Mouse (Mus musculus) heart, embryonic 11.5 days (tissue): Measurements from ENCODE around the gene Cd300ld. TPM values are rescaled to one million over a fixed set of nuclear protein-coding genes. Genes with fewer than 3 reads are reported as not detected.

ENCODE experiments used
- ATAC-seq: fragments of 200-750 bp; cut with Nextera tagmentation; replicated peaks from 2 replicates; pipeline ENCODE4 v1.8.0; 2017; ENCODE audit warnings: moderate library complexity; ENCODE audit not compliant: insufficient number of reproducible peaks, low FRiP score, low TSS enrichment
- H3K27ac ChIP-seq: fragments of 300-500 bp; sonication (generic); 2 replicates; pipeline ENCODE4 v1.5.1; 2014; ENCODE audit warnings: mild to moderate bottlenecking, low read depth, low read length
- H3K27me3 ChIP-seq: fragments of 300-500 bp; sonication (generic); 2 replicates; pipeline ENCODE4 v1.6.1; 2014; ENCODE audit warnings: mild to moderate bottlenecking, low read length, mixed read lengths; ENCODE audit not compliant: control insufficient read depth, insufficient read depth
- H3K36me3 ChIP-seq: fragments of 300-500 bp; sonication (generic); 2 replicates; pipeline ENCODE4 v1.6.1; 2014; ENCODE audit warnings: mild to moderate bottlenecking, low read length, moderate library complexity, mixed read lengths; ENCODE audit not compliant: control insufficient read depth, insufficient read depth
- H3K4me1 ChIP-seq: fragments of 300-500 bp; sonication (generic); 2 replicates; pipeline ENCODE4 v1.6.1; 2014; ENCODE audit warnings: low read length; ENCODE audit not compliant: control insufficient read depth, insufficient read depth
- H3K4me2 ChIP-seq: fragments of 300-500 bp; sonication (generic); 2 replicates; pipeline ENCODE4 v1.6.1; 2014; ENCODE audit warnings: mild to moderate bottlenecking, moderate library complexity
- H3K4me3 ChIP-seq: fragments of 300-500 bp; sonication (generic); 2 replicates; pipeline ENCODE4 v1.5.1; 2014; ENCODE audit warnings: low read depth, low read length
- H3K9ac ChIP-seq: fragments of 300-500 bp; sonication (generic); 2 replicates; pipeline ENCODE4 v1.6.1; 2014; ENCODE audit warnings: mild to moderate bottlenecking, low read depth, low read length, moderate library complexity
- H3K9me3 ChIP-seq: fragments of 300-500 bp; sonication (generic); replicated peaks from 2 replicates; pipeline ENCODE4 v1.6.1; 2016; ENCODE audit warnings: low read length; ENCODE audit not compliant: control insufficient read depth
- WGBS: fragments of 180-500 bp; shearing (Covaris S2); extraction: QIAGEN DNeasy Blood & Tissue Kit; methylation state at CpG from one replicate; pipeline ENCODE4 v1.1.7; 2014; ENCODE audit not compliant: insufficient replicate concordance; 5-methylcytosine and 5-hydroxymethylcytosine counted together
- polyA plus RNA-seq: library from polyadenylated mRNA; unstranded; fragments of >200 nt; fragmentation: Nextera tagmentation; extraction: Ambion mirVana; gene quantifications from 2 replicates; pipeline ENCODE4 v1.2.1, GENCODE M21; 2014

The Cd300ld gene
- polyA plus RNA-seq, 1 experiment from 2014 or later = not detected

DNA sequence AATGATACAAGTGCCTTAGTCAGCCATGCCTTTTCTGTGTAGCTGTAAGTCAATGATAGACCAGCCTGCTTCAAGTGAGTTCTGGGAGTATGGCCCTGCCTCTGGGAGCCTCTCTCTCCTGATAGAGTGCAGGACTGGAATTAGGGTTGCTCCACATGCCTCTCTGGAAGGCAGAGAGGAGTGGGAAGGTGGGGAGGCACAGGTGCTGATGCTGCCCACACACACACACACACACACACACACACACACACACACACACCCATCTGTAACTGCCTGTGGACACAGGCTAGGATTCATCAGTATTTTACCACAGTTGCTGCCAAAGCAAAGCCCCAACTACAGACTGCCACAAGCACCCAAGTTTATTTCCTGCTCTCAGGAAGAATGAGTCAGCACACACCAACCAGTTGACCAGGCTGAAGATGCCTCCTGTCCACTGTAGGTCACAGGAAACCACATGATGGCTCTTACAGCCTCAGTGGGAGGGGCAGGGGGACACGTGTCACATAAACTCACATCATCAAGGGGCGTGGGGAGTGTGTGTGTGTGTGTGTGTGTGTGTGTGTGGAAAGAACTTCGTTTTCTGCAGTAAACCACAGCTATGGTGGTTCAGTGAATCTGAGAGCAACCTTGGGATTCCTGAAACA lies 24.4 kb downstream of the Cd300ld start:
- Histone ChIP-seq H3K4me2 (no peak overlapping the region), H3K4me3 (no peak overlapping the region), H3K4me1 (no peaks in the 10 kb centered on the region; the same call in 1 of the 2 replicates), H3K9me3 (no peaks in the 10 kb centered on the region), H3K27ac (no peak overlapping the region), H3K9ac (no peak overlapping the region), H3K27me3 (no peaks in the 10 kb centered on the region), H3K36me3 (no peaks in the 10 kb centered on the region)
- whole genome bisulfite sequencing = 54% methylated on average over 3 of the region's 3 CpGs
- no peak for ATAC-seq

DNA sequence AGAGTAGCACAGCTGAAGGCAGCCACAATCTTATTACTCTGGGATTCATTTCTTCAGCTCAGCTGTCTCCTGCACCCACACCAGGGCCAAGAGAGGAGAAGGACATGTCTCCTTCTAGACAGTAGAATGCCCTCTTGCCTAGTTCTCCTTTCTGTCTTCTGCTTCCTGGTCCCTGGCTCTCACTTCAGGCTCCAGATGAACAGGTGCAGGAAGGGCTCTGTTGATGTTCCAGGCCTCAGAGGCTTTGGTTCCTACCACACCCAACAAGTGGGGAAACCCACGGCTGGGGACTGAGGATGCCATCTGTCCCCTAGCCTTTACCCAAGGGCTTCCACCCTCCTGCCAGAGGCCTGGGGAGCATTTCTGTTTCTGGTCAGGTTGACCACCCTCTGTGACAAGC lies 29.4 kb downstream of the Cd300ld start:
- no peak for ATAC-seq
- no peak overlapping the region for H3K9ac ChIP-seq
- H3K27ac ChIP-seq = no peak overlapping the region
- H3K4me2 ChIP-seq = no peak overlapping the region
- H3K27me3 ChIP-seq = no peaks in the 10 kb centered on the region
- H3K36me3 ChIP-seq = no peaks in the 10 kb centered on the region
- H3K9me3 ChIP-seq = no peaks in the 10 kb centered on the region
- H3K4me3 ChIP-seq = no peak overlapping the region
- H3K4me1 ChIP-seq = no peaks in the 10 kb centered on the region; the same call in 1 of the 2 replicates
- WGBS = 71% methylated on average over 1 of the region's 1 CpGs

DNA sequence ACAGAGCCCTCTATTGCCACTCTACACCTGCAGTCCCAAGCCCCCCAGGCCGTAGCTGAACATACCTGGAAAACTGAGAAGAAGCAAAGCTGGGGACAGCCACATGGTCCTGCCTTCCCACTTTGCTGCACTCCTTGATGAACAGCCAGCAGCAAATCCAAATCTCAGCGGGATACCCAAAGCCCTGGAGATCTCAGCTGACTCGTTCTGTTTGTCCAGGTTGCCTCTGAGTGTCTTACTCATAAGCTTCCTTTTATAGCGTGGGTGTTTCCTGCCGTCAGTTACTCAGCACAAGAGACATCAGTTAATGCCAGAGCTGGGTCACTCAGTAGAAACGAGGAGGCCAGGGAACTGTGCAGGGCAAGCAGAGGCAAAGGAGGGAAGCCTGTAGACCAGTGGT lies 55.6 kb downstream of the Cd300ld start, which contains the start of gene Cd300lb:
TSS of gene Cd300lb (minus strand) at position 243 of the 400 bp plus-strand sequence.
- H3K36me3 ChIP-seq = no peaks in the 10 kb centered on the region
- ATAC-seq = no peak
- no peak within 1 kb of the TSS for H3K9ac ChIP-seq
- 40% methylated on average over 6 of the region's 6 CpGs for WGBS
- no peak within 1 kb of the TSS for H3K4me2 ChIP-seq
- no peak within 1 kb of the TSS for H3K27ac ChIP-seq
- H3K4me3 ChIP-seq = no peak within 1 kb of the TSS
- peaks cover 6% of the 10 kb centered on the region; the same call in 1 of the 2 replicates for H3K4me1 ChIP-seq
- no peaks in the 10 kb centered on the region for H3K9me3 ChIP-seq
- H3K27me3 ChIP-seq = no peaks in the 10 kb centered on the region

DNA sequence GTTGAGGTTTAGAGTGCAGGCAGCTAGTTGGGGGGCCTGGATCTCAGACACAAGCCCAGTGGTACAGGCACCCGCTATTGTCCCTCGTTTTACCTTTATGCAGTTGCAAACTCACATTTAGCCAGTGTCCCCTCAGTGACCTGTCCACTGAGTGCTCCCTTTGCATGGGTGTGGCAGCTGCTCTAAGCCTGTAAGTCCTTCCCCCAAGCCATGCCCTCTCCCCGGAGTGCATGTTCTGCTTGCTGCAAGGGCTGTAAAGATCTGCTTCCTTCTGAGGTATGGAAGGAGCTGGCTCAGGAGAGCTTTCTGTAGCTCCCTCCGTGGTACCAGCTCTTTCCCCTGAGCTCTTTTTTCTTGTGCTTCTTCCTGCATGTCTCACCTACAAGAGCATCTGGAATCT lies 56.1 kb downstream of the Cd300ld start:
- 74% methylated on average over 4 of the region's 4 CpGs for WGBS
- no peak overlapping the region for H3K27ac ChIP-seq
- H3K36me3 ChIP-seq = no peaks in the 10 kb centered on the region

More for the DNA sequence above, 56.1 kb downstream of the Cd300ld start:
- H3K4me2 ChIP-seq = no peak overlapping the region
- H3K9me3 ChIP-seq = no peaks in the 10 kb centered on the region
- peaks cover 8% of the 10 kb centered on the region for H3K4me1 ChIP-seq
- no peak overlapping the region for H3K4me3 ChIP-seq
- H3K9ac ChIP-seq = no peak overlapping the region
- no peaks in the 10 kb centered on the region for H3K27me3 ChIP-seq
- ATAC-seq = no peak

Other genes starting within 250 kb of the Cd300ld start
- 0.13 TPM in 1 of 2 replicates, not detected in the other for gene Kif19a, start 224.5 kb downstream of the Cd300ld start, polyA plus RNA-seq
- 0.09 TPM in 1 of 2 replicates, not detected in the other for gene Btbd17, start 194.0 kb downstream of the Cd300ld start, polyA plus RNA-seq
- gene Gpr142, start 191.0 kb downstream of the Cd300ld start, polyA plus RNA-seq = 0.27 TPM in 1 of 2 replicates, not detected in the other
- gene Gprc5c, start 138.8 kb downstream of the Cd300ld start, polyA plus RNA-seq = 21.8 and 23.0 TPM in 2 replicates
- 0.84 and 1.4 TPM in 2 replicates for gene Cd300a, start 99.9 kb downstream of the Cd300ld start, polyA plus RNA-seq
- gene Cd300lb, start 55.5 kb downstream of the Cd300ld start, polyA plus RNA-seq = 1.7 and 2.4 TPM in 2 replicates
- not detected in 2 replicates for gene Cd300c, start 20.8 kb downstream of the Cd300ld start, polyA plus RNA-seq
- 0.93 and 0.96 TPM in 2 replicates for gene Cd300c2, start 12.0 kb upstream of the Cd300ld start, polyA plus RNA-seq
- not detected in 2 replicates for gene Cd300ld2, start 26.3 kb upstream of the Cd300ld start, polyA plus RNA-seq
- gene Cd300ld4, start 37.1 kb upstream of the Cd300ld start, polyA plus RNA-seq = not detected in 2 replicates
- not detected in 2 replicates for gene Cd300ld5, start 47.8 kb upstream of the Cd300ld start, polyA plus RNA-seq
- not detected in 2 replicates for gene Cd300ld3, start 58.5 kb upstream of the Cd300ld start, polyA plus RNA-seq
- gene Cd300e, start 72.3 kb upstream of the Cd300ld start, polyA plus RNA-seq = not detected in 2 replicates
- gene Rab37, start 101.5 kb upstream of the Cd300ld start, polyA plus RNA-seq = 1.3 and 2.9 TPM in 2 replicates
- gene Cd300lf, start 144.1 kb upstream of the Cd300ld start, polyA plus RNA-seq = 0.19 and 0.20 TPM in 2 replicates
- gene Slc9a3r1, start 173.4 kb upstream of the Cd300ld start, polyA plus RNA-seq = 26.4 and 31.1 TPM in 2 replicates
- gene Tmem104, start 197.6 kb upstream of the Cd300ld start, polyA plus RNA-seq = 7.5 and 8.2 TPM in 2 replicates
- 13.7 and 15.7 TPM in 2 replicates for gene Nat9, start 197.9 kb upstream of the Cd300ld start, polyA plus RNA-seq